Mouse (Mus musculus): ENCODE measurements around the gene Tpst1. TPM values are rescaled to one million over a fixed set of nuclear protein-coding genes. Genes with fewer than 3 reads are reported as not detected.
"Not testable (repeated sequence)": the region's sequence is repeated elsewhere in the genome, so short reads cannot be mapped to it uniquely, and the experiment has no call there.

The Tpst1 gene
- 10 to 100 TPM; 47.8 to 48.8 TPM for total RNA-seq (2021)
- long read RNA-seq, experiment 1, transcript Tpst1-201 (6 exons, 2,050 nt), result major isoform, 46 of 59 reads
- long read RNA-seq, experiment 1, partial matches to known transcripts, result 6 of 59 reads
- long read RNA-seq, experiment 1, other reads (novel, unspliced or antisense), result 7 of 59 reads
- long read RNA-seq, experiment 2, transcript Tpst1-201 (6 exons, 2,050 nt), result major isoform, 20 of 25 reads
- long read RNA-seq, experiment 2, partial matches to known transcripts, result 3 of 25 reads
- long read RNA-seq, experiment 2, other reads (novel, unspliced or antisense), result 2 of 25 reads

- no peak for DNase-seq
Observed at GRCm38 (mm10) chr5:130073026-130073425, at the start of gene Tpst1. Gene Tpst1 (plus strand): TSS chr5:130073326.

- peak; percentile 91 to 93 for DNase-seq
Observed at GRCm38 (mm10) chr5:130023767-130024539, 49.2 kb upstream of the Tpst1 start.

- DNase-seq, result no peak
Observed at GRCm38 (mm10) chr5:130027134-130027533, 46.0 kb upstream of the Tpst1 start.

GRCm38 (mm10) chr5:130027696-130028095 is 45.4 kb upstream of the Tpst1 start:
- peak; percentile 56 to 62 for DNase-seq

GRCm38 (mm10) chr5:130029142-130029897 is 43.8 kb upstream of the Tpst1 start, which contains the start of the genes Asl and Crcp:
Gene Asl (minus strand): TSS chr5:130029247.
Gene Crcp (plus strand): TSS chr5:130029290.
- DNase-seq, result peak; percentile 91 to 93

GRCm38 (mm10) chr5:130031410-130032390 is 41.4 kb upstream of the Tpst1 start:
- DNase-seq, result peak; percentile 66 to 76

GRCm38 (mm10) chr5:130033869-130034268 is 39.3 kb upstream of the Tpst1 start:
- no peak for DNase-seq

- not testable (repeated sequence) for DNase-seq
Observed at GRCm38 (mm10) chr5:130036300-130036699, 36.8 kb upstream of the Tpst1 start.

GRCm38 (mm10) chr5:130037752-130038455 is 35.2 kb upstream of the Tpst1 start:
- DNase-seq, result peak; percentile 77 to 82

- DNase-seq, result no peak
Observed at GRCm38 (mm10) chr5:130040797-130041196, 32.3 kb upstream of the Tpst1 start.

GRCm38 (mm10) chr5:130041262-130041661 is 31.9 kb upstream of the Tpst1 start:
- no peak for DNase-seq

- DNase-seq, result no peak
Observed at GRCm38 (mm10) chr5:130043741-130044140, 29.4 kb upstream of the Tpst1 start.

GRCm38 (mm10) chr5:130044201-130044695 is 28.9 kb upstream of the Tpst1 start:
- DNase-seq, result peak; percentile 63 to 70

- no peak for DNase-seq
Observed at GRCm38 (mm10) chr5:130046100-130046499, 27.0 kb upstream of the Tpst1 start.

- no peak for DNase-seq
Observed at GRCm38 (mm10) chr5:130046589-130046988, 26.5 kb upstream of the Tpst1 start.

- no peak for DNase-seq
Observed at GRCm38 (mm10) chr5:130047013-130047412, 26.1 kb upstream of the Tpst1 start.

GRCm38 (mm10) chr5:130048786-130049520 is 24.2 kb upstream of the Tpst1 start:
- no peak for DNase-seq

GRCm38 (mm10) chr5:130050416-130050815 is 22.7 kb upstream of the Tpst1 start:
- no peak for DNase-seq

- no peak for DNase-seq
Observed at GRCm38 (mm10) chr5:130051073-130051860, 21.9 kb upstream of the Tpst1 start.
